Mouse (Mus musculus): ENCODE results near the gene Gm17581. TPM values are rescaled to one million over a fixed set of nuclear protein-coding genes. Genes with fewer than 3 reads are reported as not detected.
"Not testable (repeated sequence)": the region's sequence is repeated elsewhere in the genome, so short reads cannot be mapped to it uniquely, and the experiment has no call there.

Gm17581 gene
- total RNA-seq (2015; ENCODE audit: low replicate concordance) (not detected in 2 replicates), total RNA-seq (2017; ENCODE audit: low replicate concordance) (not detected in 2 replicates)

DNA sequence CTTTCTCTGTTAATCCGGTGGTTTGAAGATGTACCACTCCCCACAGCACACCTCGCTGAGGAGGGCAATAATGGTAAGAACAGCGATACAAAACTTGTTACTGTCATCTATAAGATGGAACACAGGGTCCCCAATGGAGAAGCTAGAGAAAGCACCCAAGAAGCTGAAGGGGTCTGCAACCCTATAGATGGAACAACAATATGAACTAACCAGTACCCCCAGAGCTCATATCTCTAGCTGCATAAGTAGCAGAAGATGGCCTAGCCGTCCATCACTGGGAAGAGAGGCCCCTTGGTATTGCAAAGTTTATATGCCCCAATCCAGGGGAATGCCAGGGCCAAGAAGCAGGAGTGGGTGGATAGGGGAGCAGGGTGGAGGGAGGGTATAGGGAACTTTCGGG is at the start of gene Gm17581:
Gm17581 (minus strand) TSS at position 101 of the 400 bp plus-strand sequence.
- not testable (repeated sequence) for ATAC-seq (replicated peaks; ENCODE audit: low FRiP score, poor library complexity, severe bottlenecking)

DNA sequence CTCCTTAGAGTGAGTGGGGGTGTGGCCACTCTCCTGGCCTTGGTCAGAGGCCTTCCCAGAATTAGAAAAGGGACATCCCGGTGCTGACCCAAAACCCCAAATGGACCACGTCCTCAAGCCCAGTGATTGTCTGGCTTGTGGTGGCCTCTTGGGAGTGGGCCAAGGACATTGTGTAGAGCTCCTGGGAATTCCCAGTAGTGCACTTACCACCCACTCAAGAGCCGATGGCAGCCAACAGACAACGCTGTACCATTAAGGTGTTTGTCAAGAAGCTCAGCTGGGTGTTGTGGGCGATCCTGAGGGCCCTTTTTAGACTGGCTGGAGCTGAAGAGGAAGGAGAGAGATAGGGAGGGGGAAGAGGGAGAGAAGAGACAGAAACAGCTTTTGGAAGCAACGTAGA is 48.9 kb upstream of the Gm17581 start:
- no peak for ATAC-seq (replicated peaks; ENCODE audit: low FRiP score, poor library complexity, severe bottlenecking)

DNA sequence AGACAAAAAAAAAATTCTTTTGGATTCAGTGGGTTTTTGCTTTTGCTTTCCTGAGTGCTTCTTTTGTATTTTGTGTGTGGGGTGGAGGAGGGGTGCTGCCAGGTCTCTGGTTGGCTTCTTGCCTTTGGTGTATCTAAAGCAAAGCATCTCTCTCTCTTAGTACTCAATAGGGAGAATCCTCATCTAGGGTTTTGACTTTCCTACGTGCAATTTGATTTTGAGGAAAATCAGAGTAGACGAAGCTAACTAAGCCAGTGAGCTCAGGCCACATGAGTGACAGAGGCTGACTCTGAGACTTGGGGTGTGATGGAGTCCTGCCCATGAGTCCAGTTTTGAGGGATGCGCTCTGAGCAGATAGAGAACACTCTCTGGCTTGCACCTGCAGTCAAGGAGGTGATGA is 43.8 kb upstream of the Gm17581 start:
- no peak for ATAC-seq (replicated peaks; ENCODE audit: low FRiP score, poor library complexity, severe bottlenecking)

DNA sequence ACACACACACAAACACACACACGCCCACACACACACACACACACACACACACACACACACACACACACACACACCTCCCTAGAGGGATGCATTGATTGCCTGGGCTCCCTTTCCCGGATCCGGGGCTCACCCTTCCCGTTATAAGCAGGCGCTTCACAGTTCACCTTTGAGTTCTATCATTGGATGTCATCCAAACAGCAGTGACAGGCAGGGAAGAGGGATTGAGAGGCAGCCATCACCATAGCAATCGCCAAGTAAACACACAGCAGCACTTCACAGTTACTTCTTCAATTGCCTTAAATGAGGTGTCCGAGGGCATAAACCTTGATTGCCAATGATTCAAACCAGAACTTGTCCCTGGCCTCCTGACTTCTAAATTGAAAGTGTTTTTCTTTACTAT is 43.4 kb upstream of the Gm17581 start:
- ATAC-seq (replicated peaks; ENCODE audit: low FRiP score, poor library complexity, severe bottlenecking): no peak

DNA sequence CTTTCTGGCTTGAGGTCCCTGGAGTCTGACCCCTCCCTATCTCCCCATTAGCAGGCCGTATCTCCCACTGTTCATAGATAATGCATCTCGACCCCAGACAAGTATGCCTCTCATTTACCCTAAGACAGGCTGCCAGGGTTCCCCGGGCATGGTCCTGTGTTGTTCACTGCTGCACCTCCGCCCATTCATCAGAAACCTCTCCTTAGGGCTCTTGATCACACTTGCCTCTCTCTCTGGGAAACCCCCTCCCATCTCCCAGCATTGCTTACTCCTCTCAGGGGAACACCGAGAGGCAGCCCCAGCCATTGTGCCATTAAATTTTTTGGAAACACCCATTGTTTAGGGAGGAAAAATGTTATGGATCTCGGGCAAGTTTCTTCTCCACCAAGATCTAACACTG is 42.3 kb upstream of the Gm17581 start:
- no peak for ATAC-seq (replicated peaks; ENCODE audit: low FRiP score, poor library complexity, severe bottlenecking)

DNA sequence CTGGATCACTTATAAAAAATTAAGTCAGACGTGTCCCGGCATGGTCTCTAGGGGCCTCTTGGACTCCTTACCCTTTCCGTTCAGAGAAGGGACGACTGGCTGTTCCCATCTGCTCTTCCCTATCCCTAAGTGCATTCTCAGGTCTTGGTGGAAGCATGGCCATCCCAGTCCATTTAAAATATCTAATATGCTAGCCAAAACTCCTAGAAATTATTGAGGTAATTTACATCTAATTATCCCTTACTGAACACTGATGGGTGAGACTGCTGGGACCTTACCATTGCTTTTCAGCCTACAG is 42.0 kb upstream of the Gm17581 start:
- ATAC-seq (replicated peaks; ENCODE audit: low FRiP score, poor library complexity, severe bottlenecking): no peak

DNA sequence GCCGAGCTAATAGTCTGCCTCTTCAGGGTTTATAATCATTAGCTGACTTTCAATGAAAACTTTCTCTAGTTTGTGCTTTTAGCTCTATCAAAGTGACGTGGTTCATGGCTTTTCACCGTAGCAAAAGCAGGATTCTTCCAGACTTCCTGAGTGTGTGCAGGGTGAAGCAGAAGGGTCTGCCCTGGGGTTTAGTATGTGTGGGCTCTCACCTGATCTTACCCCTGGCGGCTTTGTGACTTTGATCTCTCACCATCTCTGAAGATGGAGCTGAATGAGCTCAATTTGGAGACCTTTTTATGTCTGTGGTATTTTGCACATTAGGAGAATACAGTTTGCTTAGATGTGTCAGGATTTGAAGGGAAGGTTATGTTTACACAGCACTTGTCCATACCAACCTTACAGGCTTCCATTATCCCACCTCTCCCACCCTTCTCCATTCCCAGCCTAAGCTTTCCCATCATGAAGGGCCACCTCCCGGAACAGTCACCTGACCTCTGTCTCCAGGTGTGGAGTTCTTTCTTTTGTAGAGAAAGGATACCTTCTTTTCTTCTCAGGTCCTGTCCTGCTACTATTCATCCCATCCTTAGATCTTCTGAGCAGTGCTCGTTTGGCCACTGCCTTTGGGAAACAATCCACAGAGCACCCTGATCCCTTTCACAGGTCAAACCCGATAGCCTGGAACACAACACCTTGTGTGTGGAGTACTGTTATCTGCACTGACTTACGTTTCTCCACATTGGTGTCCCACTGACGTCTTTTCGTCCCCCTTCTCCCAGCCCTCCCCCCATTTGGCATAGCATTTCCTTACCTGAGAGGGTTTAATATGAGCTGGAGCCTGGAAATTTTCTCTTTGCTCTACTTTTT is 41.4 kb upstream of the Gm17581 start:
- no peak for ATAC-seq (replicated peaks; ENCODE audit: low FRiP score, poor library complexity, severe bottlenecking)

DNA sequence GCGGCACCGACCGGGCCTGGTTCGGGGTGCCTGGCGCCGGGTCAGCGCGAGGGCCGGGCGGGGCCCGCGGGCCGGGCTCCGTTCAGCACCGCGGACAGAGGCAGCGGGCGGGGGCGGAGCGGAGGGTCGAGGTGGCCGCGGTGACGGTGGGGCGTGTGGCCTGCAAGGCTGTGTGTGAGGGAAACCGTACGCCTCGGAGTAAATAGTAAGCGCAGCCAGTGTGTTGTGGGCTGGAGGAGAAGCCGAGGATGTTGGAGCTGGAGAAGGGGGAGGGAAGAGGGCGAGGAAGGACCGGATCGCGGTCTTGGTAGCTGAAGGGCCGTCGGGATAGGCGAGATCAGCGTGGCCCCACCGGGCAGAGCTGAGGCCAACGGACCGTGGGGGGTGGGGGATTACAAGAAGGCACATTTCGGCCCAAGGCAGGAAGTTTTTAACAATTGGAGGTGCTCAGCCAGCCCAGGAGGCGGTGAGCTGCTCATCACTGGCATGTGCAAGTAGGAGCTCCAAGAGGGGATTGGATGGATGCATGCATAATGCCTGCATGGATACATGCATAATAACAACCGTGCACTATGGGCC is 40.1 kb upstream of the Gm17581 start:
- ATAC-seq (replicated peaks; ENCODE audit: low FRiP score, poor library complexity, severe bottlenecking): no peak

DNA sequence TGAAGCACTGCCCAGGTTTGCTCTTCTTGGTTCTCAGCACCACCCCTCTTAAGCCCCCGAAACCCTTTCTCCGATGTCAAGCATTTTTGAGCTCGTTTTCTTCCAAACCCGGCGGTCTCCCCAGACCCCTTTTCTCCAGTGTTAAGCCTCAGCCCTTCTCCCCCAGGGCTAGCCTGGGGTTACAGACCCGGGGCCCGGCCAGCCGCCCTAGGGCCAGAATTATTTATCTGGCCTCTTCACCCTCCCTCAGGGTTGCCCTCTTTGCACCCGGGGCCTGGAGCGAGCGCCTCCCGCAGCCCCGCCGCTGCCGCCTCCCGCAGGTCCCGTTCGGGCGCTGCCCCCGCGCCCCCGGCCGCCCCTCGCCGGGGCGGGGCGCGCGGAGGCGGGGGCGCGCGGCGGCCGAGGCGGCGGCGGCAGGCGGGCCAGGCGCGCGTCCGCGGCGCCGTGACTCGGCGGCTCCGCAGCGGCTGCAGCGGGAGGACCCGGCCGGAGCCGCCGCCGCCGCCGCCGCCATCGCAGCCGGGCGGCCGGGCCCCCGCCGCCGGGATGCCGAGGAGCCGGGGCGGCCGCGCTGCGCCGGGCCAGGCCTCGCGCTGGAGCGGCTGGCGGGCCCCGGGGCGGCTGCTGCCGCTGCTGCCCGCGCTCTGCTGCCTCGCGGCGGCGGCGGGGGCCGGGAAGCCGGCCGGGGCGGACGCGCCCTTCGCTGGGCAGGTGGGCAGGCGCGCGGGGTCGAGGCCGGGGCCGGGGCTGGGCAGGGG is 39.4 kb upstream of the Gm17581 start, which contains the start of gene Mmp24:
Mmp24 (plus strand) TSS at position 416 of the 758 bp plus-strand sequence.
- no peak for ATAC-seq (replicated peaks; ENCODE audit: low FRiP score, poor library complexity, severe bottlenecking)

DNA sequence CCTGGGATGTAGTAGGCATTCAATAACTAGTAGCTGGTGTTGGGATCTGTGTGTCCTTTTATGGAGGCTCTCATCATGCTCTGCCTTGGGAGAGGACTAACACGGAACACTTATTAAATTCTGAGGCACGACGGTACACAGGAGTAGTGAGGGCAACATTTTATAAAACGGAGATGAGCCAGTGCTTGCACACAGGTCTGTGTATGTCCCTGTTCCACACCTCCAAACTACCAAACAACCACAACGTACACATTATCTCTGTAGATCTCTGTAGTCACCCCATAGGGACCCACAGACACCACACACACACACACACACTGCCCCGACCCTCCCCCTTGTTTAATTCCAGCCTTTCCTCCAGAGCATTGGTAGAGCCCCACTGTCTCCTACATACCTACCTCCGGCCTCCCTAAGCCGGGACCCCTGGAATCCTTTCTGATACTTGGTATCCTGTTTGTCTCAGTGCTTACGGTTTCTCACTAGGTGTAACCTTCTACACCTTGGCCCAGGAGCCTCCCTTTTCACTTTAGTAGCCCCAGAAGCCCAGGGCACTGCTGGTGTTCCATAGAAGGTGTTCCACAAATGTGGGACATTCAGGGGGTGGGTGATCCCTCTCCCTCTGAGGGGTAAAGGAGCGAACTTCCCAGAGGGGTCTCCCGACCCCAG is 38.7 kb upstream of the Gm17581 start:
- no peak for ATAC-seq (replicated peaks; ENCODE audit: low FRiP score, poor library complexity, severe bottlenecking)

DNA sequence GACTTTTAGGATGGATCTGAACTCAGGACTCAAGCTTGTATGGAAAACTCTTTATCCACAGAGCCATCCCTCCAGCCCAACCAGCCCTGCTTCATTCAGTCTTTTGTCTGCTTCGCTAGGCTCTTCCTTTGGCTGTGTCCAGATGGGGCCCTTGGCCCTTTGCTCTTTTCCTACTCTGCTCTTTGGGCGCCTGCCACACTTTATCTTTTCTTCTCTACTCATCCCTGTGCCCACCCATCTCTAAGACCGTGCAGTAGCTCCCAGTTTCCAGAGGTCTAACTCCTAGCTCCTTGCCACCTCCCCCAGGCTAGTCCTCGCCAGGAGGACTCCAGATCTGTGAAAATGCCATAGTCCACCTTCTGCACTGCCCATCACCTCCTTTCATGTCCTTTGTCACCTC is 38.0 kb upstream of the Gm17581 start:
- no peak for ATAC-seq (replicated peaks; ENCODE audit: low FRiP score, poor library complexity, severe bottlenecking)

DNA sequence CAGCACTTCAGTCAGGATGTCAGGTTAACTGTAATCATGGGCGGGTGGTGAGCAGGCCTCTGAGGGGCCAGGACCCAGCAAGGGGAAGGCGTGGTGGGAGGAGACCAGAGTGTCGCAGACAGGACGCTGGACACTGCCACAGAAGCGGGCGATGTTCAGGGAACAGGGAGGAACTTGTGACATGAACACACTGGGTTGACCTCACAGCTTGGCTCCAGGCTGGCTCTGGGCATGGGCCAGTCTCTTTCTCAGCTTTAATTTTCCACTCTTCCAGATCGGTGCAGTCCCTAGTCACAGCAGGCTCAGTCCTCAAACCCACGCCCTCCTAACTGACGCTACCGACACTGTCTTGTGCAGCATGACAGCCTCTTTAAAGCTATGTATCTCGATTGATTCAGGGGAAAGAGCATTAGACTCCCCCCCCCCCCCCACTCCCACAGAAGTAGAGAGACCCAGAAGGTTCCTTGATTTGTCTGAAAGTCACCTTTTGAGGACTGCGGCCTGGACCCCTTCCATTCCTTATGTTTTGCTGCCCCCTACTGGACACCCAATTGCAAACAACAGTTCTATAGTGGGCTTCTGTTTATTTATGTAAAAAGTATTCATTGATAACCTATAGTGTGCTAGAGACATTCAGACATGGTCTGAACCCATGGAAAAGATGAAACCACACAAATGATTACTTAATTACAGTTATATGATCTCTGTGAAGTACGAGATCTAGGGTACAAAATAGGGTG is 29.2 kb upstream of the Gm17581 start:
- ATAC-seq (replicated peaks; ENCODE audit: low FRiP score, poor library complexity, severe bottlenecking): peak; percentile 72

DNA sequence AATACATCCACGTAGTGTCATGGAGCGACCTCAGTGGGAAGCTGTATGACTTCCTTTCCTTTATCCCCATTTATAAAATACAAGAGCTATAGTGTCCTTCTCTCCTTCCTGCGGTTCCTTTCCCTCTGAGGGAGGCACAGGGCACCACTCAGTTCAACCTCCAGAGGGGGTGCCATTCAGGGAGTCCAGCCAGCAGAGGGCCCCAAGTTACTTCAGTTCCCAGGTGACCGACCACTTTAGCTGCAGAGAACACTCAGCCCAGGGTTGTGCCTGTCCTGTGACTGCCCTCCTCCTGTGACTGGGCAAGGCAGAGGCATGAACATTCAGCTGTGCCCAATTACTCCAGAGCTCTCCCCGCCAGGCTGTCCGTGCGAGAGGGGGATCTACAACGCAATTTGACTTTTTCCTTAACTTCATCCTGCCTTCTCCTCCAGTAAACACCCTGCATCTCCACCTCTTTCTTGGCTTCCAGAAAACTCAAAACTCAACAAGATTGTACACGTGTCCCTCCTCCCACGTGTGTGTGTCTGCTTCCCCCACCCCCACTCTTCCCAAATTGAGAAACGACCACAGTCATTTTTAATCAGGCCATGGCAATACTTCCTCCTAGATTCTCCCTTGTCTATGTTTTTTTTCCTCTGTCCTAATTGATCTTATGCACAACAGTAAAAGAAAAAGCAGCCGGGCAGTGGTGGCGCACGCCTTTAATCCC is 21.3 kb upstream of the Gm17581 start:
- ATAC-seq (replicated peaks; ENCODE audit: low FRiP score, poor library complexity, severe bottlenecking): no peak

DNA sequence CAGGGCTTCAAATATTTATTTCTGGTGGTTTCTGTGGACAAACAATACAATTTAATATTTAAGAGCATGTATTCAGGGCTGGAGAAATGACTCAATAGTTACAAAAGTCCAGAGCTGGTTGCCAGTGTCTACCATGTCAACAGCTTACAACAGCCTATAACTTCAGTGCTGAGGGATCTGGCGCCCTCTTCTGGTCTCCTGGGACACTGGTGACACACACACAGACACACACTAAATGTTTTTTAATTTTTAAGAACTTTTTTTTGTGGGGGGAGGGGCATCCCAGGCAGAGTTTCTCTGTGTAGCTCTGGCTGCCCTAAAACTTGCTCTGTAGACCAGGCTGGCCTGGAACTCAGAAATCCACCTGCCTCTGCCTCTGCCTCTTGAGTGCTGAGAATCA is 20.1 kb upstream of the Gm17581 start:
- ATAC-seq (replicated peaks; ENCODE audit: low FRiP score, poor library complexity, severe bottlenecking): 0 out of 2 replicates have a peak, but pooled peaks have one; percentile 64

DNA sequence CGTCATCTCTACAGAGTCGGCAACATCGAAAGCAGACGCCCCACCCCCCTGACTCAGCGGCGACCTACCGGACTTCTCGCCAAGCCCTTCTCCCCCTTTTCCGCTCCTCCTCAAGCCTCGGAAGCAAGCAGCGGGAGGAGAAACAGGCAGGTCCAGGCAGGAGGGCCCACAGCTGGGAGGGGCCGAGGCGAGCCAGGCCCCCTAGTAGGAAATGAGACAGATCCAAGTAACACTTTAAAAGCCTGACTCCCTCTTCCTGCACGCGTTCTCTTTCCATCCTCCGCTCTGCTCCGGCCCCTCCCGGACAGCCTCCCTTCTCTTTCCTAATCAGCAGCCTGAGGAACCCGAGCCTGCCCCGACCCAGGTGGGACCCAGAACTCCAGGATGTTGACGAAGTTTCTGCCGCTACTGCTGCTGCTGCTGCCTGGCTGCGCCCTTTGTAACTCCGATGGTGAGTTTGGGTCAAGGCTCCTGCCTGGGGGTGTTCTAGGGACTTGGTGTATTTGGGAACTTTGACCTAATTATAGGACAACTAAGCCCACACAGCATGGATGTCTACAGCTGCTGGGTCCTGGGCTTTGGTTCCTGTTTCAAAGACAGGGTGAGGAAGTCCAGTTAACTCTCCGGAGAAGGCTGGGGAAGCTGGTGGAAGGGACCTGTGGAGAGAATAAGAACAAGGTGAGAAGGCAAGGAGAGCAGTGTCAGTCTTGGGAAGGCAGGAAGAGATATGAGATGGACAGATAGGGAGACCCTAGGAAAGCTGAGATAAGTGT is 15.5 kb upstream of the Gm17581 start, which contains the start of gene Procr:
Procr (plus strand) TSS at position 104 of the 773 bp plus-strand sequence.
- no peak for ATAC-seq (replicated peaks; ENCODE audit: low FRiP score, poor library complexity, severe bottlenecking)

DNA sequence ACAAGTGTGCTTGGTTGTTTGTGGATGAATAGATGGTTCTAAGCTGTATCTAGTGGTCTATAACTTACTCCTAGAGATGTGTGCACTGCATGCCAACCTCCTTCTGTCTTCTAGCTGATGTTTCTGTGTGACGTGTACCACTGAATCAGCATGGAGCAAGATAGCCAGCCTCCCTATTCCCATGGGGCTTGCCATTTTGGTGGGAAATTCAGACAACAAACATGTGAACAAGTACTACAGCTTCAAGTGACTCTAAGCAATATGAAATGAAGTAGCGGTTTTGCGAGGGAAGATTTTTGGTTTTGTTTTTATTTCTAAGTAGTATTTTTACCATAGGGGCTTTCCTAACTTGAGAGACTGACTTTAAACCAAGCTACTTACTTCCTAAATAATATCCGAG is 13.7 kb upstream of the Gm17581 start:
- ATAC-seq (replicated peaks; ENCODE audit: low FRiP score, poor library complexity, severe bottlenecking): no peak

DNA sequence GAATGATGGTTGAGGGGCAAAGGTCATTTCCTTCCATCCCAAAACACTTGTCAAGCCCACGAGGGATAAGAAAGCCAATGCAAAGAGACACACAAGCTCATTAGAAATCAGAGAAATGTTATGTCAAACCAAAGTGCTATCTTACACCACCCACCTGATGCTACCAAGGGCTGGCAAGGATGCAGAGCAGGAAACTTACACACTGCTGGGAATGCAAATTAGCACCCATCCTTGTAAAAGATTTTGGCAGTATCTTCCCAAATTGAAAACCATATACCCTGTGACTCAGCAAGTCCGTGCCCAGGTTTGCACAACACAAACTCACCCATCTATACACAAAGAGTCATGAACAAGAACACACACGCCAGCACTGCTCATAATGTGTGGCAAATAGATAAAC is 9.8 kb upstream of the Gm17581 start:
- no peak for ATAC-seq (replicated peaks; ENCODE audit: low FRiP score, poor library complexity, severe bottlenecking)

DNA sequence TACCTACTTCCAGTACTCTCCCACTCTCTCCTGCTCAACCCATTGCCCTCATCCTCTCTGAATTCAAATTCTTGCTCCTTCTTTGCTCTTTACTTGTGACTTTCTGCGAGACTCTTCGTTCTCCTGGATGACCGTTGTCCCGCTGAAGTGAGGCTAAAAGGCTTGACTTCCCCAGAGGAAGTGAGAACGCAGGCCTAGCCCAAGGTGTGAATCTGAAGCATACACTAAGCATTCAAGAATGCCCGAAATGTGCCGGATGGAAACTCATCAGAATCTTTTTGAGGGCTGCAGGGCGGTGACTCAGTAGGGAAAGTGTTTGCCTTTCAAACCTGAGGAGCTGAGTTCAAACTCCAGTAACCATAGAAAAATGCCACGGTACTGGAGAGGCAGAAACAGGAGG is 7.7 kb upstream of the Gm17581 start:
- no peak for ATAC-seq (replicated peaks; ENCODE audit: low FRiP score, poor library complexity, severe bottlenecking)
